Mouse (Mus musculus) ES-E14 (cell line): ENCODE results near the gene Plpp3. TPM values are rescaled to one million over a fixed set of nuclear protein-coding genes. Genes with fewer than 3 reads are reported as not detected.

Experiments used
- DNase-seq: peaks from one replicate; pipeline ENCODE4 v3.0.0-alpha.2; 2013; ENCODE audit warnings: low read depth, low spot score
- H3K27ac ChIP-seq: 2 replicates; pipeline ENCODE4 v1.5.1; 2012; ENCODE audit warnings: low read depth, mild to moderate bottlenecking, low read length, moderate library complexity, mixed read lengths; ENCODE audit not compliant: poor library complexity, insufficient read depth, severe bottlenecking
- H3K36me3 ChIP-seq: 2 replicates; pipeline ENCODE4 v1.6.1; 2012; ENCODE audit warnings: mild to moderate bottlenecking, low read length, moderate library complexity, mixed read lengths; ENCODE audit not compliant: control insufficient read depth, poor library complexity, insufficient read depth, severe bottlenecking
- H3K4me1 ChIP-seq, 2 experiments: fragments of 150-350 bp in 1 of 2; sonication (generic) in 1 of 2; 2 replicates each; pipeline ENCODE4 v1.6.1; 2012; ENCODE audit warnings: low read length in 2 of 2, mild to moderate bottlenecking in 1 of 2, mixed read lengths in 1 of 2; ENCODE audit not compliant: control insufficient read depth in 2 of 2, insufficient read depth in 2 of 2, poor library complexity in 1 of 2
- H3K4me3 ChIP-seq, 2 experiments: fragments of 150-350 bp in 1 of 2; sonication (generic) in 1 of 2; 2 replicates each; pipeline ENCODE4 v1.5.1; 2012; ENCODE audit warnings: low read length in 2 of 2, low read depth in 1 of 2, mild to moderate bottlenecking in 1 of 2, mixed read lengths in 1 of 2; ENCODE audit not compliant: insufficient read depth in 1 of 2, poor library complexity in 1 of 2, severe bottlenecking in 1 of 2
- H3K9ac ChIP-seq: 2 replicates; pipeline ENCODE4 v1.6.1; 2012; ENCODE audit warnings: low read depth, mild to moderate bottlenecking, low read length, mixed read lengths; ENCODE audit not compliant: poor library complexity, insufficient read depth, severe bottlenecking
- H3K9me3 ChIP-seq: fragments of 150-350 bp; sonication (generic); 2 replicates; pipeline ENCODE4 v1.6.1; 2012; ENCODE audit warnings: low read depth, mild to moderate bottlenecking, low read length; ENCODE audit not compliant: control insufficient read depth, insufficient read depth
- CHD2 ChIP-seq: IDR thresholded peaks from 2 replicates; pipeline ENCODE4 v1.6.1; 2014; ENCODE audit warnings: mild to moderate bottlenecking, low read depth, low read length, inconsistent platforms
- HCFC1 ChIP-seq: IDR thresholded peaks from 2 replicates; pipeline ENCODE4 v1.6.1; 2012; ENCODE audit warnings: low read length, inconsistent platforms, borderline replicate concordance; ENCODE audit not compliant: insufficient read depth
- MAFK ChIP-seq: IDR thresholded peaks from 2 replicates; pipeline ENCODE4 v1.6.1; 2014; ENCODE audit warnings: mild to moderate bottlenecking, low read depth, low read length, inconsistent platforms; ENCODE audit not compliant: insufficient read depth
- ZC3H11A ChIP-seq: IDR thresholded peaks from 2 replicates; pipeline ENCODE4 v1.6.1; 2012; ENCODE audit warnings: low read depth, mild to moderate bottlenecking, inconsistent platforms, low read length, borderline replicate concordance
- ZNF384 ChIP-seq: IDR thresholded peaks from 2 replicates; pipeline ENCODE4 v1.6.1; 2012; ENCODE audit warnings: low read depth, low read length, inconsistent platforms
- in situ Hi-C, 2 experiments: fragments of 600-800 bp; cut with MboI; formaldehyde crosslinking; loops; one replicate each; pipeline ENCODE4 v1.15.1; 2025; ENCODE audit warnings: low sequenced_read_pairs in 2 of 2, inconsistent platforms in 1 of 2; ENCODE audit not compliant: unreplicated experiment in 2 of 2
- total RNA-seq: library from RNA; depleted of rRNA; stranded (reverse); fragments of 300-350 nt; gene quantifications from 2 replicates; pipeline ENCODE4 v1.2.3, GENCODE M21; 2012

Gene Plpp3
- total RNA-seq, 1 experiment = 11.8 TPM

DNA sequence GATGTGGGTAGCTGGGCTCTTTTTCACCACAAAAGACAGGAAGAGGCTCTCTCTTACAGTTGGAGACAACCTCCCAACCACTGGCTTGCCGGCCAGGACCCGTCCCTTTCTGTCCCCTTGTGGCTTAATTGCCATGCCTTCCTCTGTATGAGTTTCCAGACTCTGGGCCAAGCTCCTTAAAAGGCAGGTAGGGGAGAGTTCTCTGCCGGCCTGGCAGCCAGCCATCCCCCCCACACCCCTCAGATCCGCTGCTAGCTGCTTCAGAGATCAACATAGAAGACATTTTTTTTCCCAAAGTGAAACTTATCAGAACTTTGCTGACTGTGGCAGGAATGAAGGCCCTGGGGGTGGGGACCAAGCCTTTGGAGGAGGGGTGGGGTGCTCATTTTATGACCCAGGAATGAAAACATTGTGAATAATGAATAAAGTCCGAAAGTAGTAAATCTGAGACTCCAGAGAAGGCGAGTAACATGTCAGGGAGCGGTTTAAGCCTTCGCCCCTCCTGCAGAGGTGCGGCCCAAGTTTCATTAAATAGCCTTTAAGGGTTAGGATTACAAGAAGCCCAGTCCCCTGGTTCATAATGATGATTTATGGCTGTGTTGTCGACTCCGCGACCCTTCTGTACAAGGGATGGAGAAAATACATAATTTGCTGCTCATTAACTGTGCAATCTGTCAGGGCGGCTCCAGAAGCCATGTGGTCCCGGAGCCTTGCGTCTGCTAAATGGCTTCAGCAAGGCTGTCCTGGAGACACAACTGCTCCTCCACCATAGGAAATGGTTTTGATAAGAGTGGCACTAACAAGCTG, 48.1 kb downstream of the Plpp3 start:
- Histone ChIP-seq H3K4me3 (no peak overlapping the region), H3K9ac (peak overlapping the region; percentile 47; the same call in 1 of the 2 replicates), H3K4me1 (peaks cover 18 to 53% of the 10 kb centered on the region in 2 experiments), H3K36me3 (peaks cover 4% of the 10 kb centered on the region; the same call in 1 of the 2 replicates), H3K27ac (peak overlapping the region; percentile 60), H3K9me3 (no peaks in the 10 kb centered on the region)
- TF ChIP-seq ZC3H11A (no peak), MAFK (no peak), HCFC1 (no peak), CHD2 (no peak), ZNF384 (no peak)
- no peak for DNase-seq
- in situ Hi-C loops = no loop called here

GRCm38 (mm10) chr4:105206102-105206501, 49.0 kb downstream of the Plpp3 start:
- Histone ChIP-seq H3K4me3 (no peak overlapping the region), H3K36me3 (peaks cover 4% of the 10 kb centered on the region; the same call in 1 of the 2 replicates), H3K9me3 (no peaks in the 10 kb centered on the region), H3K4me1 (peaks cover 18 to 51% of the 10 kb centered on the region in 2 experiments), H3K9ac (peak overlapping the region; percentile 47; the same call in 1 of the 2 replicates), H3K27ac (peak overlapping the region; percentile 60; the same call in 1 of the 2 replicates)
- in situ Hi-C loops = no loop called here
- no peak for TF ChIP-seq HCFC1
- no peak for DNase-seq

DNA sequence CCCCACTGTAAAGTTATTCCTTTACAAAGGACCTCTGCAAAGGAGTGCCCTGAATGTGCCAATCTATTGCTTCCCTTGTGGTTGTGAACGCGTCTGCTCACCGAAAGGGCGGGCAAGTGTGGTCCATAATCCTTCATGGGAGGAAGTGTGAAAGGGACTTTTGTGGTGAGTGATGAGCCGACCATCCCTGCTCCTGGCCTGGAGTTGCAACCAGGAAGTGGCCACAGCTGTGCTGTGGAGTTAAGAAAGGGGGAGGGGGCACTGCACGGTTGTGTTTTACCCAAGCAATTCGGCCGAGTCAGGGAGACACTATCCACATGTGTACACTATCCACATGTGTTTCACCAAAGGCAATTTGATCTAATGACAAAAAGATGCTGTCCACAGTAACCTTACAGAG, 49.8 kb downstream of the Plpp3 start:
- Histone ChIP-seq H3K4me1 (peaks cover 18 to 50% of the 10 kb centered on the region in 2 experiments), H3K9ac (peak overlapping the region; percentile 39; the same call in 1 of the 2 replicates), H3K36me3 (peaks cover 4% of the 10 kb centered on the region; the same call in 1 of the 2 replicates), H3K27ac (no peak overlapping the region), H3K9me3 (no peaks in the 10 kb centered on the region), H3K4me3 (no peak overlapping the region)
- in situ Hi-C loops = no loop called here
- TF ChIP-seq CHD2 = no peak
- no peak for TF ChIP-seq ZC3H11A
- TF ChIP-seq MAFK = no peak
- no peak for TF ChIP-seq HCFC1
- TF ChIP-seq ZNF384 = no peak
- no peak for DNase-seq

- Histone ChIP-seq H3K36me3 (peaks cover 4% of the 10 kb centered on the region; the same call in 1 of the 2 replicates), H3K4me3 (no peak overlapping the region), H3K9me3 (no peaks in the 10 kb centered on the region), H3K9ac (peak overlapping the region; percentile 39; the same call in 1 of the 2 replicates), H3K4me1 (peaks cover 18 to 48% of the 10 kb centered on the region in 2 experiments), H3K27ac (no peak overlapping the region)
- no peak for DNase-seq
- in situ Hi-C loops = no loop called here
- TF ChIP-seq MAFK = peak; percentile 89
- TF ChIP-seq ZNF384 = no peak
- TF ChIP-seq ZC3H11A = no peak
- TF ChIP-seq HCFC1 = no peak
- no peak for TF ChIP-seq CHD2
Observed at GRCm38 (mm10) chr4:105207641-105208040, 50.5 kb downstream of the Plpp3 start.
